Comparison of ENCODE assay signal across 17 mouse cellular contexts in genomic region chr2:105679331-105679730, GRCm38 (mm10). TPM values are rescaled to one million over a fixed set of nuclear protein-coding genes. Genes with fewer than 3 reads are reported as not detected.
DNase-seq lines count a peak whose midpoint lies in the region; ATAC-seq lines count a peak whose summit lies in the region.
"Had no signal": no experiment of that assay in that cellular context is flagged by ENCODE, and none has a peak within 500 bp of the region (broad histone marks: within the 10 kb centered on the region; RNA-seq: fewer than 3 reads in every experiment).

No protein-coding gene starts in this region.

- peaks cover 98% of the 10 kb centered on the region for H3K27me3 ChIP-seq in heart, embryonic 10.5 days (ENCODE audit: insufficient read depth, poor library complexity, severe bottlenecking)
- peaks cover 17% of the 10 kb centered on the region for H3K27me3 ChIP-seq in forebrain, embryonic 14.5 days (replicated peaks; ENCODE audit: control insufficient read depth, insufficient read depth, low read length)
- H3K27me3 ChIP-seq in limb, embryonic 11.5 days (ENCODE audit: control insufficient read depth, insufficient read depth, low read length) = peaks cover 95% of the 10 kb centered on the region
- peaks cover 26% of the 10 kb centered on the region for H3K27me3 ChIP-seq in neural tube, embryonic 14.5 days (ENCODE audit: control insufficient read depth, insufficient read depth, low read length)
- H3K27me3 ChIP-seq: Patski had no signal

- WGBS in heart, embryonic 10.5 days = 6% methylated on average over 2 of the region's 2 CpGs
- 12% methylated on average over 2 of the region's 2 CpGs for WGBS in forebrain, embryonic 14.5 days
- WGBS in limb, embryonic 11.5 days = 3% methylated on average over 2 of the region's 2 CpGs
- 7% methylated on average over 2 of the region's 2 CpGs for WGBS in neural tube, embryonic 14.5 days

- no peak overlapping the region for H3K4me3 ChIP-seq in heart, embryonic 10.5 days
- H3K4me3 ChIP-seq in forebrain, embryonic 14.5 days (ENCODE audit: low read depth, low read length) = peak overlapping the region; percentile 67
- H3K4me3 ChIP-seq in limb, embryonic 11.5 days (ENCODE audit: low read depth, low read length) = no peak overlapping the region
- peak overlapping the region; percentile 22; the same call in 1 of the 2 replicates for H3K4me3 ChIP-seq in neural tube, embryonic 14.5 days (ENCODE audit: low read depth, low read length)
- H3K4me3 ChIP-seq: erythroblast, embryonic 14.5 days; liver, embryonic 15.5 days had no signal

- DNase-seq in heart, embryonic 10.5 days (ENCODE audit: low spot score) = peak; percentile 38
- no peak for DNase-seq in heart, postnatal 10 days
- DNase-seq in forebrain, embryonic 14.5 days (ENCODE audit: low spot score) = no peak
- peak; percentile 26 for DNase-seq in limb, embryonic 11.5 days (ENCODE audit: low spot score)
- no peak for DNase-seq in right cerebral cortex, postnatal 25 days
- DNase-seq in layer of hippocampus, adult 8-10 months (ENCODE audit: low spot score in 2 of 2) = no peak
- DNase-seq in layer of hippocampus, adult 18-20 months (ENCODE audit: low spot score in 2 of 2) = no peak
- DNase-seq: adrenal gland, postnatal 10 days; cerebellum, adult 8-10 months; gastrocnemius, postnatal 25 days; kidney, postnatal 10 days; thymus, postnatal 14 days had no signal

- no peaks in the 10 kb centered on the region for H3K36me3 ChIP-seq in heart, embryonic 10.5 days
- peaks cover 6% of the 10 kb centered on the region; the same call in 1 of the 2 replicates for H3K36me3 ChIP-seq in forebrain, embryonic 14.5 days (ENCODE audit: control insufficient read depth, insufficient read depth, low read length)
- H3K36me3 ChIP-seq in limb, embryonic 11.5 days (ENCODE audit: control insufficient read depth, insufficient read depth, low read length) = no peaks in the 10 kb centered on the region
- no peaks in the 10 kb centered on the region for H3K36me3 ChIP-seq in neural tube, embryonic 14.5 days (ENCODE audit: control insufficient read depth, insufficient read depth, low read length)
- H3K36me3 ChIP-seq: liver, embryonic 15.5 days had no signal

- ATAC-seq in forebrain, embryonic 14.5 days = no peak
- ATAC-seq in limb, embryonic 11.5 days (ENCODE audit: insufficient number of reproducible peaks, low FRiP score, low TSS enrichment, low read depth) = no peak
- no peak for ATAC-seq in neural tube, embryonic 14.5 days (ENCODE audit: low read depth)
- ATAC-seq: Patski had no signal

- H3K27ac ChIP-seq in heart, embryonic 10.5 days = no peak overlapping the region
- H3K27ac ChIP-seq in forebrain, embryonic 14.5 days (ENCODE audit: low read depth, low read length) = peak overlapping the region; percentile 93
- no peak overlapping the region for H3K27ac ChIP-seq in limb, embryonic 11.5 days (replicated peaks; ENCODE audit: low read depth, low read length)
- no peak overlapping the region for H3K27ac ChIP-seq in neural tube, embryonic 14.5 days (ENCODE audit: low read depth, low read length)
- H3K27ac ChIP-seq: liver, embryonic 15.5 days had no signal

- H3K4me1 ChIP-seq in heart, embryonic 10.5 days = peaks cover 39% of the 10 kb centered on the region
- H3K4me1 ChIP-seq in forebrain, embryonic 14.5 days (ENCODE audit: control insufficient read depth, insufficient read depth, low read length) = peaks cover 28% of the 10 kb centered on the region
- peaks cover 20% of the 10 kb centered on the region for H3K4me1 ChIP-seq in limb, embryonic 11.5 days (ENCODE audit: control insufficient read depth, insufficient read depth, low read length)
- peaks cover 18% of the 10 kb centered on the region for H3K4me1 ChIP-seq in neural tube, embryonic 14.5 days (ENCODE audit: control insufficient read depth, insufficient read depth, low read length)

- intact Hi-C loops in heart, postnatal 10 days (cut with DNase I) = loop anchor here (5.0 to 10.0 kb wide), 2 partner anchors 323 to 555 kb away; partner anchors contain the start of genes Dnajc24 and Wt1

- peak overlapping the region; percentile 66 for H3K4me2 ChIP-seq in forebrain, embryonic 14.5 days (ENCODE audit: low read length)
- H3K4me2 ChIP-seq in limb, embryonic 11.5 days (ENCODE audit: low read depth, severe bottlenecking) = no peak overlapping the region
- H3K4me2 ChIP-seq in neural tube, embryonic 14.5 days (ENCODE audit: low read depth, low read length) = peak overlapping the region; percentile 36; the same call in 1 of the 2 replicates
- H3K4me2 ChIP-seq: liver, embryonic 15.5 days had no signal

- H3K9me3 ChIP-seq in heart, embryonic 10.5 days = no peaks in the 10 kb centered on the region
- no peaks in the 10 kb centered on the region for H3K9me3 ChIP-seq in forebrain, embryonic 14.5 days (replicated peaks; ENCODE audit: control insufficient read depth, low read length)
- no peaks in the 10 kb centered on the region for H3K9me3 ChIP-seq in limb, embryonic 11.5 days (ENCODE audit: control insufficient read depth, low read length)
- no peaks in the 10 kb centered on the region for H3K9me3 ChIP-seq in neural tube, embryonic 14.5 days (ENCODE audit: control insufficient read depth, low read length)
- H3K9me3 ChIP-seq: liver, embryonic 15.5 days had no signal

- H3K9ac ChIP-seq in forebrain, embryonic 14.5 days (ENCODE audit: low read length) = peak overlapping the region; percentile 96
- no peak overlapping the region for H3K9ac ChIP-seq in limb, embryonic 11.5 days (ENCODE audit: low read length)
- H3K9ac ChIP-seq in neural tube, embryonic 14.5 days (replicated peaks; ENCODE audit: low read depth, low read length) = no peak overlapping the region
- H3K9ac ChIP-seq: liver, embryonic 15.5 days had no signal

RNA-seq across cellular contexts. Expression of gene Pax6, which starts 10.6 kb away (rescaled TPM):
- polyA plus RNA-seq in heart, embryonic 10.5 days (2016; fragmentation: Nextera tagmentation; extraction: Ambion mirVana) = 0.28 and 0.54 TPM in 2 replicates
- total RNA-seq in heart, postnatal 10 days (2021) = not detected
- polyA plus RNA-seq in forebrain, embryonic 14.5 days (2014; fragmentation: Nextera tagmentation; extraction: Ambion mirVana) = 44.5 and 51.8 TPM in 2 replicates
- polyA plus RNA-seq in limb, embryonic 11.5 days (2014; fragmentation: Nextera tagmentation; extraction: Ambion mirVana) = 0.11 and 0.23 TPM in 2 replicates
- 13.3 and 13.5 TPM in 2 replicates for polyA plus RNA-seq in neural tube, embryonic 14.5 days (2014; fragmentation: Nextera tagmentation; extraction: Ambion mirVana)
- 10 to 100 TPM; 12.5 to 17.6 (median 12.8) TPM for total RNA-seq in layer of hippocampus, adult 8-10 months (2022)
- 10 to 100 TPM; 10.2 to 12.9 TPM for total RNA-seq in layer of hippocampus, adult 18-20 months (2021)
- total RNA-seq: gastrocnemius, postnatal 25 days; megakaryocyte progenitor cell, adult 5-6 weeks had no signal
- polyA plus RNA-seq: liver, embryonic 15.5 days; Patski had no signal

Comparison
In these comparisons a context has a peak if more than half of its experiments do, and no peak if none do; other contexts are left out.
1. DNase-seq: peak in heart, embryonic 10.5 days (single experiment) and limb, embryonic 11.5 days (single experiment); none in heart, postnatal 10 days (0 of 2), forebrain, embryonic 14.5 days (single experiment), right cerebral cortex, postnatal 25 days (single experiment), layer of hippocampus, adult 8-10 months (0 of 2) and layer of hippocampus, adult 18-20 months (0 of 2).
2. H3K4me3 ChIP-seq: peak in forebrain, embryonic 14.5 days (single experiment) and neural tube, embryonic 14.5 days (single experiment); none in heart, embryonic 10.5 days (single experiment) and limb, embryonic 11.5 days (single experiment).